Mouse (Mus musculus) erythroblast, embryonic 14.5 days (primary cell): ENCODE measurements around the gene Syk. TPM values are rescaled to one million over a fixed set of nuclear protein-coding genes. Genes with fewer than 3 reads are reported as not detected.

Experiments
- H3K27me3 ChIP-seq: 2 replicates; pipeline ENCODE4 v1.6.1; 2012; ENCODE audit warnings: inconsistent platforms; ENCODE audit not compliant: control insufficient read depth
- H3K36me3 ChIP-seq: 2 replicates; pipeline ENCODE4 v1.6.1; 2012; ENCODE audit warnings: mild to moderate bottlenecking, inconsistent platforms; ENCODE audit not compliant: control insufficient read depth
- H3K4me1 ChIP-seq: 2 replicates; pipeline ENCODE4 v1.6.1; 2012; ENCODE audit warnings: inconsistent platforms; ENCODE audit not compliant: control insufficient read depth
- H3K4me3 ChIP-seq: replicated peaks from 2 replicates; pipeline ENCODE3; 2012; ENCODE audit warnings: moderate library complexity, mild to moderate bottlenecking, inconsistent platforms
- H3K9me3 ChIP-seq: 2 replicates; pipeline ENCODE4 v1.6.1; 2012; ENCODE audit warnings: low read length, inconsistent platforms, mixed read lengths; ENCODE audit not compliant: control insufficient read depth
- GATA1 ChIP-seq: IDR thresholded peaks from 2 replicates; pipeline ENCODE4 v1.6.1; 2012; ENCODE audit warnings: low read length, inconsistent platforms, mixed read lengths
- TAL1 ChIP-seq: IDR thresholded peaks from 3 replicates; pipeline ENCODE4 v1.6.1; 2012; ENCODE audit warnings: low read length, inconsistent platforms, mixed read lengths
- polyA plus RNA-seq: library from polyadenylated mRNA; stranded (reverse); fragments of >175 nt; gene quantifications from 2 replicates; pipeline ENCODE4 v1.2.3, GENCODE M21; 2012

The Syk gene
- polyA plus RNA-seq, 1 experiment = 0.13 TPM

GRCm38 (mm10) chr13:52546288-52546687 lies 36.7 kb upstream of the Syk start:
- Histone ChIP-seq H3K27me3 (no peaks in the 10 kb centered on the region), H3K9me3 (peaks cover 4% of the 10 kb centered on the region; the same call in 1 of the 2 replicates), H3K4me3 (no peak overlapping the region), H3K36me3 (no peaks in the 10 kb centered on the region), H3K4me1 (no peaks in the 10 kb centered on the region)
- TF ChIP-seq TAL1 (no peak), GATA1 (no peak)

- no peak overlapping the region for H3K4me3 ChIP-seq
These were observed 32.2 kb upstream of the Syk start for GRCm38 (mm10) chr13:52550690-52551193.

GRCm38 (mm10) chr13:52551275-52551674 lies 31.7 kb upstream of the Syk start:
- TF ChIP-seq GATA1 (no peak), TAL1 (no peak)
- Histone ChIP-seq H3K4me3 (no peak overlapping the region), H3K9me3 (peaks cover 4% of the 10 kb centered on the region; the same call in 1 of the 2 replicates)

More at GRCm38 (mm10) chr13:52550690-52551193, 32.2 kb upstream of the Syk start:
- Histone ChIP-seq H3K9me3 (peaks cover 4% of the 10 kb centered on the region; the same call in 1 of the 2 replicates), H3K27me3 (no peaks in the 10 kb centered on the region), H3K4me1 (no peaks in the 10 kb centered on the region), H3K36me3 (no peaks in the 10 kb centered on the region)
- TF ChIP-seq GATA1 = no peak
- no peak for TF ChIP-seq TAL1

GRCm38 (mm10) chr13:52552822-52553477 lies 30.0 kb upstream of the Syk start:
- no peak for TF ChIP-seq TAL1
- no peak for TF ChIP-seq GATA1
- Histone ChIP-seq H3K36me3 (no peaks in the 10 kb centered on the region), H3K4me3 (no peak overlapping the region), H3K27me3 (no peaks in the 10 kb centered on the region), H3K9me3 (peaks cover 4% of the 10 kb centered on the region; the same call in 1 of the 2 replicates), H3K4me1 (no peaks in the 10 kb centered on the region)

More at GRCm38 (mm10) chr13:52551275-52551674, 31.7 kb upstream of the Syk start:
- H3K27me3 ChIP-seq = no peaks in the 10 kb centered on the region
- H3K36me3 ChIP-seq = no peaks in the 10 kb centered on the region
- no peaks in the 10 kb centered on the region for H3K4me1 ChIP-seq

- Histone ChIP-seq H3K4me1 (no peaks in the 10 kb centered on the region), H3K36me3 (no peaks in the 10 kb centered on the region)
These were observed 28.3 kb upstream of the Syk start for GRCm38 (mm10) chr13:52554722-52555121.

GRCm38 (mm10) chr13:52557421-52557820 lies 25.6 kb upstream of the Syk start:
- no peaks in the 10 kb centered on the region for H3K27me3 ChIP-seq
- H3K4me1 ChIP-seq = no peaks in the 10 kb centered on the region
- H3K9me3 ChIP-seq = no peaks in the 10 kb centered on the region
- H3K36me3 ChIP-seq = no peaks in the 10 kb centered on the region
- TF ChIP-seq GATA1 = no peak
- no peak for TF ChIP-seq TAL1
- no peak overlapping the region for H3K4me3 ChIP-seq

More at GRCm38 (mm10) chr13:52554722-52555121, 28.3 kb upstream of the Syk start:
- Histone ChIP-seq H3K27me3 (no peaks in the 10 kb centered on the region), H3K4me3 (no peak overlapping the region), H3K9me3 (no peaks in the 10 kb centered on the region)
- TF ChIP-seq GATA1 (no peak), TAL1 (no peak)

- no peaks in the 10 kb centered on the region for H3K4me1 ChIP-seq
- TF ChIP-seq TAL1 = no peak
- no peak for TF ChIP-seq GATA1
- H3K9me3 ChIP-seq = no peaks in the 10 kb centered on the region
- no peak overlapping the region for H3K4me3 ChIP-seq
- no peaks in the 10 kb centered on the region for H3K27me3 ChIP-seq
- H3K36me3 ChIP-seq = no peaks in the 10 kb centered on the region
These were observed 21.4 kb upstream of the Syk start for GRCm38 (mm10) chr13:52561367-52562165.

- Histone ChIP-seq H3K27me3 (no peaks in the 10 kb centered on the region), H3K9me3 (no peaks in the 10 kb centered on the region), H3K4me1 (no peaks in the 10 kb centered on the region), H3K4me3 (no peak overlapping the region), H3K36me3 (no peaks in the 10 kb centered on the region)
- no peak for TF ChIP-seq TAL1
- TF ChIP-seq GATA1 = no peak
These were observed 20.8 kb upstream of the Syk start for GRCm38 (mm10) chr13:52562166-52562571.
